ENCODE assay signal across 10 mouse cellular contexts in the genomic region with DNA sequence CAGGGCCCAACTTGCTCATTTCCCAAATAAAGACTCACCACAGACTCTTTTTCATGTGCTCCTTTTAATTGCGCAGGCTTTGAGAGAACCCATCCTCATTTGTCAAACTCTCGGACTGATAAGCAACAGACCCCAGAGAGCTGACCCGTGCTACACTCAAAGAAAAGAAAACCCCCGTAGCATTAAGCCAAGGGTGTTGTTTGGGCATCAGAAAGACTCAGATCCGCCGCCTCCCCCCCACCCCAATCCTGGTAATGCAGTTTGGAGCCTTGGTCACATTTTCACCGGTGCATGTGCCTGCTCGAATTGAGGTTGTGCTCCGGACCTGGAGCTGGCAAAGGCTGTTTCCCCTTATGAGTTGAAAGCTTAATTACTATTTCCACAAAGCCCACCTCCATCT. TPM values are rescaled to one million over a fixed set of nuclear protein-coding genes. Genes with fewer than 3 reads are reported as not detected.
DNase-seq lines count a peak whose midpoint lies in the region; ATAC-seq and TF ChIP-seq lines count a peak whose summit lies in the region.
"Had no signal": no experiment of that assay in that cellular context is flagged by ENCODE, and none has a peak within 500 bp of the region (broad histone marks: within the 10 kb centered on the region; RNA-seq: fewer than 3 reads in every experiment).

A gene (minus strand): TSS at position 101 of the 400 bp plus-strand sequence.

- no peaks in the 10 kb centered on the region for H3K27me3 ChIP-seq in kidney, adult 2 months (replicated peaks; ENCODE audit: control insufficient read depth, insufficient read depth, low read length)
- peaks cover 82% of the 10 kb centered on the region for H3K27me3 ChIP-seq in embryonic facial prominence, embryonic 11.5 days (ENCODE audit: control insufficient read depth, insufficient read depth, low read length)
- peaks cover 67% of the 10 kb centered on the region for H3K27me3 ChIP-seq in hindbrain, embryonic 16.5 days (replicated peaks; ENCODE audit: control insufficient read depth, insufficient read depth, low read length)
- H3K27me3 ChIP-seq in midbrain, embryonic 10.5 days (ENCODE audit: low read depth, poor library complexity, severe bottlenecking), result peaks cover 100% of the 10 kb centered on the region

- H3K9ac ChIP-seq in embryonic facial prominence, embryonic 11.5 days (replicated peaks; ENCODE audit: low read length), result no peak within 1 kb of the TSS
- peak within 1 kb of the TSS; percentile 35 for H3K9ac ChIP-seq in hindbrain, embryonic 16.5 days (ENCODE audit: low read depth, low read length)

- TF ChIP-seq CTCF in kidney, adult 2 months (conservative IDR thresholded peaks at IDR 0.05; ENCODE audit: insufficient read depth, insufficient read length, low read depth, low read length), result no peak

- peak within 1 kb of the TSS; percentile 55 for H3K4me2 ChIP-seq in embryonic facial prominence, embryonic 11.5 days (ENCODE audit: low read depth, low read length)
- peak within 1 kb of the TSS; percentile 53 for H3K4me2 ChIP-seq in hindbrain, embryonic 16.5 days (ENCODE audit: low read length)

- no peak for DNase-seq in kidney, adult 2 months
- DNase-seq in kidney, adult 18-20 months, result no peak
- DNase-seq in embryonic facial prominence, embryonic 11.5 days (ENCODE audit: low spot score), result no peak
- DNase-seq in midbrain, embryonic 10.5 days (ENCODE audit: low spot score), result no peak
- no peak for DNase-seq in adrenal gland, postnatal 14 days
- no peak for DNase-seq in cerebellum, adult 11-12 months
- DNase-seq: cerebellum, adult 2 months; thymus, postnatal 14 days had no signal

- H3K27ac ChIP-seq in kidney, adult 2 months (ENCODE audit: insufficient read depth, low read depth, low read length), result no peak within 1 kb of the TSS
- H3K27ac ChIP-seq in embryonic facial prominence, embryonic 11.5 days (replicated peaks; ENCODE audit: low read depth, low read length), result no peak within 1 kb of the TSS
- no peak within 1 kb of the TSS for H3K27ac ChIP-seq in hindbrain, embryonic 16.5 days (ENCODE audit: low read depth, low read length)
- no peak within 1 kb of the TSS for H3K27ac ChIP-seq in midbrain, embryonic 10.5 days (replicated peaks)

- WGBS in kidney, adult 2 months, result 47% methylated on average over 9 of the region's 9 CpGs
- 8% methylated on average over 9 of the region's 9 CpGs for WGBS in embryonic facial prominence, embryonic 11.5 days
- WGBS in hindbrain, embryonic 16.5 days, result 11% methylated on average over 9 of the region's 9 CpGs
- 6% methylated on average over 9 of the region's 9 CpGs for WGBS in midbrain, embryonic 10.5 days

- H3K4me3 ChIP-seq in kidney, adult 2 months (ENCODE audit: insufficient read depth, low read depth, low read length), result peak within 1 kb of the TSS; percentile 42
- peak within 1 kb of the TSS; percentile 29 for H3K4me3 ChIP-seq in embryonic facial prominence, embryonic 11.5 days (ENCODE audit: low read depth, low read length)
- H3K4me3 ChIP-seq in hindbrain, embryonic 16.5 days (ENCODE audit: low read length), result peak within 1 kb of the TSS; percentile 23
- peak within 1 kb of the TSS; percentile 48 for H3K4me3 ChIP-seq in midbrain, embryonic 10.5 days

- H3K9me3 ChIP-seq in embryonic facial prominence, embryonic 11.5 days (replicated peaks; ENCODE audit: control insufficient read depth, low read length), result no peaks in the 10 kb centered on the region
- H3K9me3 ChIP-seq in hindbrain, embryonic 16.5 days (ENCODE audit: control insufficient read depth, low read length), result no peaks in the 10 kb centered on the region
- H3K9me3 ChIP-seq in midbrain, embryonic 10.5 days (replicated peaks), result no peaks in the 10 kb centered on the region

- ATAC-seq in embryonic facial prominence, embryonic 11.5 days (replicated peaks; ENCODE audit: insufficient number of reproducible peaks, low FRiP score, low TSS enrichment, low read depth), result no peak
- no peak for ATAC-seq in hindbrain, embryonic 16.5 days
- ATAC-seq in frontal cortex, adult (ENCODE audit: low TSS enrichment), result no peak

- H3K4me1 ChIP-seq in kidney, adult 2 months (ENCODE audit: control insufficient read depth, insufficient read depth, low read length), result 0 out of 2 replicates have a peak, but pooled peaks cover 4% of the 10 kb centered on the region
- H3K4me1 ChIP-seq in embryonic facial prominence, embryonic 11.5 days (ENCODE audit: control insufficient read depth, insufficient read depth, low read length), result peaks cover 4% of the 10 kb centered on the region; the same call in 1 of the 2 replicates
- H3K4me1 ChIP-seq in hindbrain, embryonic 16.5 days (ENCODE audit: control insufficient read depth, insufficient read depth, low read depth, low read length), result peaks cover 9% of the 10 kb centered on the region
- peaks cover 43% of the 10 kb centered on the region for H3K4me1 ChIP-seq in midbrain, embryonic 10.5 days

- TF ChIP-seq POLR2A in kidney, adult 2 months (IDR thresholded peaks at IDR 0.05; ENCODE audit: low read depth, low read length), result no peak

- H3K36me3 ChIP-seq in kidney, adult 2 months (ENCODE audit: control insufficient read depth, insufficient read depth, low read length), result no peaks in the 10 kb centered on the region
- H3K36me3 ChIP-seq in embryonic facial prominence, embryonic 11.5 days (replicated peaks; ENCODE audit: control insufficient read depth, insufficient read depth, low read depth, low read length), result no peaks in the 10 kb centered on the region
- H3K36me3 ChIP-seq in hindbrain, embryonic 16.5 days (ENCODE audit: control insufficient read depth, insufficient read depth, low read length), result no peaks in the 10 kb centered on the region
- no peaks in the 10 kb centered on the region for H3K36me3 ChIP-seq in midbrain, embryonic 10.5 days

RNA-seq across cellular contexts. Expression of the gene that starts here (rescaled TPM):
- 1.4 and 2.6 TPM in 2 replicates for polyA plus RNA-seq in kidney, adult 2 months (2012; rRNA removed)
- 1.2 and 1.3 TPM in 2 replicates for polyA plus RNA-seq in embryonic facial prominence, embryonic 11.5 days (2014; fragmentation: Nextera tagmentation; extraction: Ambion mirVana)
- polyA plus RNA-seq in hindbrain, embryonic 16.5 days (2015; fragmentation: Nextera tagmentation; extraction: Ambion mirVana), result 3.8 TPM in 2 replicates
- 0.21 TPM in 1 of 2 replicates, not detected in the other for polyA plus RNA-seq in midbrain, embryonic 10.5 days (2016; fragmentation: Nextera tagmentation; extraction: Ambion mirVana)
- 1.7 and 2.3 TPM in 2 replicates for total RNA-seq in adrenal gland, postnatal 14 days (2021)
